In the genomic region with DNA sequence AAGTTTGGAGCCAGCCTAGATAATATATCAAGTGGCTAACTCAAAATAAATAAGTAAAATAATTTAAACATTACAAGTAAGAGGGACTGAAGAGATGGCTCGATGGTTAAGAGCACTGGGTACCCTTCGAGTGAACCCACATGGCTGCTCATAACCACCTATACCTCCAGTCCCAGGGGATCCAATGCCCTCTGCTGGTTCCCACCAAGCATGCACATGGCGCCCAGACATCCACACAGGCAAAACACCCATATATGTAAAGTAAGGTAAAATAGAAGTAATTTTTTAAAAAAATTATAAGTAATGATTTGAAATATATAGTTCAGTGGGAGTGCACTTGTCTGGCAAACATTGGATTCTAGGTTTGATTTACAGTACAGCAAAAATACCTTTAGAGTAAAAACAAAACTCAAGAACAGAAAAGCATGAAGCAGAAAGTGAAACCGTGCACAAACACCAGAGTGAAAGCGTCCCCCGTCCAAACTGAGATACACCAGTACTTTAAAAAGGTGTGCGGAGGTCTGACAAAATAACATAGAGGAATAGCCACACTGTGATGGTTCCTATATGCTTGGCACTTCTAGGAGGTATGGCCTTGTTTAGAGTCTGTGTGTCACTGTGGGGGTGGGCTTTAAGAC, we compare ENCODE assay signal across 23 mouse cellular contexts. TPM values are rescaled to one million over a fixed set of nuclear protein-coding genes. Genes with fewer than 3 reads are reported as not detected.
DNase-seq lines count a peak whose midpoint lies in the region; ATAC-seq and TF ChIP-seq lines count a peak whose summit lies in the region.
"Had no signal": no experiment of that assay in that cellular context is flagged by ENCODE, and none has a peak within 500 bp of the region (broad histone marks: within the 10 kb centered on the region; RNA-seq: fewer than 3 reads in every experiment).

No protein-coding gene starts in this region.

- 93% methylated on average over 7 of the region's 7 CpGs for WGBS in forebrain, postnatal 0 days
- 94% methylated on average over 7 of the region's 7 CpGs for WGBS in forebrain, embryonic 14.5 days

- peaks cover 43% of the 10 kb centered on the region for H3K36me3 ChIP-seq in forebrain, postnatal 0 days (ENCODE audit: insufficient read depth)
- H3K36me3 ChIP-seq in forebrain, embryonic 14.5 days (ENCODE audit: control insufficient read depth, insufficient read depth, low read length): peaks cover 47% of the 10 kb centered on the region

- no peaks in the 10 kb centered on the region for H3K27me3 ChIP-seq in forebrain, postnatal 0 days (ENCODE audit: insufficient read depth, low read length)
- no peaks in the 10 kb centered on the region for H3K27me3 ChIP-seq in forebrain, embryonic 14.5 days (replicated peaks; ENCODE audit: control insufficient read depth, insufficient read depth, low read length)
- H3K27me3 ChIP-seq: hindbrain, embryonic 13.5 days; kidney, embryonic 15.5 days; megakaryocyte, embryonic 14.5 days; midbrain, embryonic 13.5 days had no signal

- no peak for DNase-seq in forebrain, postnatal 0 days
- no peak for DNase-seq in forebrain, embryonic 14.5 days (ENCODE audit: low spot score)
- DNase-seq in layer of hippocampus, adult 2 months (ENCODE audit: low spot score in 2 of 2): no peak
- DNase-seq in layer of hippocampus, postnatal 14 days (ENCODE audit: low spot score in 2 of 2): no peak
- DNase-seq in CD4-positive, CD25-positive, alpha-beta regulatory T cell, adult 2 months (ENCODE audit: low read depth, low spot score): peak; percentile 70
- DNase-seq in induced T-regulatory cell, adult 2 months (ENCODE audit: low read depth): peak; percentile 73
- DNase-seq in frontal cortex, postnatal 14 days (ENCODE audit: low spot score in 2 of 2): no peak
- DNase-seq in layer of hippocampus, postnatal 10 days (ENCODE audit: low spot score in 2 of 2): no peak
- DNase-seq: cerebellum, adult 18-20 months; cerebellum, postnatal 14 days; heart, postnatal 36 days; kidney, adult 11 months; kidney, postnatal 4 days; layer of hippocampus, adult 9-11 months; liver; lung, postnatal 36 days; thymus, postnatal 14 days had no signal

- H3K9ac ChIP-seq in forebrain, postnatal 0 days: no peak overlapping the region
- H3K9ac ChIP-seq in forebrain, embryonic 14.5 days (ENCODE audit: low read length): no peak overlapping the region
- H3K9ac ChIP-seq: hindbrain, embryonic 13.5 days; kidney, embryonic 15.5 days; midbrain, embryonic 13.5 days had no signal

- no peaks in the 10 kb centered on the region for H3K9me3 ChIP-seq in forebrain, postnatal 0 days (ENCODE audit: low read length)
- H3K9me3 ChIP-seq in forebrain, embryonic 14.5 days (replicated peaks; ENCODE audit: control insufficient read depth, low read length): no peaks in the 10 kb centered on the region
- H3K9me3 ChIP-seq: forebrain, embryonic 10.5 days; hindbrain, embryonic 13.5 days; kidney, embryonic 15.5 days; limb, embryonic 10.5 days; megakaryocyte, embryonic 14.5 days; midbrain, embryonic 13.5 days had no signal

- no peak overlapping the region for H3K4me3 ChIP-seq in forebrain, postnatal 0 days (ENCODE audit: low read depth, low read length)
- H3K4me3 ChIP-seq in forebrain, embryonic 14.5 days (ENCODE audit: low read depth, low read length): no peak overlapping the region
- H3K4me3 ChIP-seq in layer of hippocampus, adult 2 months: no peak overlapping the region
- H3K4me3 ChIP-seq: forebrain, embryonic 10.5 days; hindbrain, embryonic 13.5 days; kidney, embryonic 15.5 days; limb, embryonic 10.5 days; megakaryocyte, embryonic 14.5 days; midbrain, embryonic 13.5 days had no signal

- peak; percentile 16; the same call in 1 of the 2 replicates for TF ChIP-seq CTCF in forebrain, postnatal 0 days (IDR thresholded peaks at IDR 0.05; ENCODE audit: low read depth)
- peak; percentile 40 for TF ChIP-seq CTCF in layer of hippocampus, adult 2 months (conservative IDR thresholded peaks at IDR 0.05)

- no peaks in the 10 kb centered on the region for H3K4me1 ChIP-seq in forebrain, postnatal 0 days (ENCODE audit: insufficient read depth)
- no peaks in the 10 kb centered on the region for H3K4me1 ChIP-seq in forebrain, embryonic 14.5 days (ENCODE audit: control insufficient read depth, insufficient read depth, low read length)
- H3K4me1 ChIP-seq: forebrain, embryonic 10.5 days; megakaryocyte, embryonic 14.5 days had no signal

- H3K27ac ChIP-seq in forebrain, postnatal 0 days (ENCODE audit: low read depth, low read length): no peak overlapping the region
- no peak overlapping the region for H3K27ac ChIP-seq in forebrain, embryonic 14.5 days (ENCODE audit: low read depth, low read length)
- no peak overlapping the region for H3K27ac ChIP-seq in layer of hippocampus, adult 2 months
- H3K27ac ChIP-seq: forebrain, embryonic 10.5 days; hindbrain, embryonic 13.5 days; kidney, embryonic 15.5 days; limb, embryonic 10.5 days; midbrain, embryonic 13.5 days had no signal

- no peak for ATAC-seq in forebrain, postnatal 0 days
- no peak for ATAC-seq in forebrain, embryonic 14.5 days
- ATAC-seq: midbrain, embryonic 13.5 days had no signal

- no peak overlapping the region for H3K4me2 ChIP-seq in forebrain, postnatal 0 days (ENCODE audit: low read depth)
- H3K4me2 ChIP-seq in forebrain, embryonic 14.5 days (ENCODE audit: low read length): no peak overlapping the region
- H3K4me2 ChIP-seq: hindbrain, embryonic 13.5 days; kidney, embryonic 15.5 days; midbrain, embryonic 13.5 days had no signal

RNA-seq across cellular contexts. Expression of a gene that starts 20.8 kb away (rescaled TPM):
- total RNA-seq in forebrain, postnatal 0 days (2014; rRNA removed): 414 and 430 TPM in 2 replicates
- 642 and 649 TPM in 2 replicates for polyA plus RNA-seq in forebrain, postnatal 0 days (2015; fragmentation: Nextera tagmentation; extraction: Ambion mirVana)
- 545 and 577 TPM in 2 replicates for polyA plus RNA-seq in forebrain, embryonic 14.5 days (2014; fragmentation: Nextera tagmentation; extraction: Ambion mirVana)
- 100 to 1,000 TPM; 309 to 331 TPM for total RNA-seq in layer of hippocampus, adult 2 months (2021)
- total RNA-seq in layer of hippocampus, postnatal 14 days (2021): 100 to 1,000 TPM; 378 to 389 TPM
- total RNA-seq in layer of hippocampus, postnatal 10 days (2021): 100 to 1,000 TPM; 334 to 354 TPM

RNA-seq across cellular contexts. Expression of a gene that starts 54.7 kb away (rescaled TPM):
- total RNA-seq in forebrain, postnatal 0 days (2014; rRNA removed): 1.5 and 3.0 TPM in 2 replicates
- polyA plus RNA-seq in forebrain, postnatal 0 days (2015; fragmentation: Nextera tagmentation; extraction: Ambion mirVana): 0.92 and 1.0 TPM in 2 replicates
- 0.20 and 0.41 TPM in 2 replicates for polyA plus RNA-seq in forebrain, embryonic 14.5 days (2014; fragmentation: Nextera tagmentation; extraction: Ambion mirVana)
- 1 to 10 TPM; 2.0 to 4.8 TPM for total RNA-seq in layer of hippocampus, adult 2 months (2021)
- total RNA-seq in layer of hippocampus, postnatal 14 days (2021): 1 to 10 TPM; 2.9 to 3.5 TPM
- total RNA-seq in layer of hippocampus, postnatal 10 days (2021): 1 to 10 TPM; 2.1 to 2.9 TPM

Comparison
In these comparisons a context has a peak if more than half of its experiments do, and no peak if none do; other contexts are left out.
1. DNase-seq: peak in CD4-positive, CD25-positive, alpha-beta regulatory T cell, adult 2 months (single experiment) and induced T-regulatory cell, adult 2 months (single experiment); none in forebrain, postnatal 0 days (single experiment), forebrain, embryonic 14.5 days (single experiment), layer of hippocampus, adult 2 months (0 of 2), layer of hippocampus, postnatal 14 days (0 of 2), frontal cortex, postnatal 14 days (0 of 2) and layer of hippocampus, postnatal 10 days (0 of 2).